In genomic region chr1:166926078-166926477, GRCm38 (mm10) we compare ENCODE assay signal across 13 mouse cellular contexts.
"Had no signal": no experiment of that assay in that cellular context is flagged by ENCODE, and none has a peak within 500 bp of the region (broad histone marks: within the 10 kb centered on the region; RNA-seq: fewer than 3 reads in every experiment).

No protein-coding gene starts in this region.

- H3K9ac ChIP-seq: limb, embryonic 15.5 days; liver, embryonic 12.5 days; lung, embryonic 14.5 days; neural tube, embryonic 13.5 days had no signal

- DNase-seq: kidney, postnatal 14 days; lung, embryonic 14.5 days; lung, postnatal 10 days; lung, postnatal 4 days; retina, postnatal 1 day; right cerebral cortex, postnatal 4 days; spleen, adult 18-20 months; thymus, adult 18-20 months; thymus, postnatal 14 days had no signal

- H3K4me3 ChIP-seq: limb, embryonic 15.5 days; liver, embryonic 12.5 days; neural tube, embryonic 13.5 days had no signal

- H3K9me3 ChIP-seq: limb, embryonic 15.5 days; liver, embryonic 12.5 days; neural tube, embryonic 13.5 days had no signal

- H3K4me1 ChIP-seq: limb, embryonic 15.5 days; liver, embryonic 12.5 days had no signal

- ATAC-seq: liver, embryonic 12.5 days had no signal

- H3K27ac ChIP-seq: limb, embryonic 15.5 days; liver, embryonic 12.5 days; neural tube, embryonic 13.5 days had no signal

- H3K36me3 ChIP-seq: limb, embryonic 15.5 days; liver, embryonic 12.5 days; neural tube, embryonic 13.5 days had no signal

- H3K4me2 ChIP-seq: limb, embryonic 15.5 days; liver, embryonic 12.5 days; lung, embryonic 14.5 days; midbrain, embryonic 11.5 days; neural tube, embryonic 13.5 days had no signal

- H3K27me3 ChIP-seq: limb, embryonic 15.5 days; liver, embryonic 12.5 days; neural tube, embryonic 13.5 days had no signal
